Mouse (Mus musculus): ENCODE results near the gene Catsper2. TPM values are rescaled to one million over a fixed set of nuclear protein-coding genes. Genes with fewer than 3 reads are reported as not detected.
"Not testable (repeated sequence)": the region's sequence is repeated elsewhere in the genome, so short reads cannot be mapped to it uniquely, and the experiment has no call there.

The Catsper2 gene
- total RNA-seq, 1 experiment from 2014 or later = 3.2 TPM

DNA sequence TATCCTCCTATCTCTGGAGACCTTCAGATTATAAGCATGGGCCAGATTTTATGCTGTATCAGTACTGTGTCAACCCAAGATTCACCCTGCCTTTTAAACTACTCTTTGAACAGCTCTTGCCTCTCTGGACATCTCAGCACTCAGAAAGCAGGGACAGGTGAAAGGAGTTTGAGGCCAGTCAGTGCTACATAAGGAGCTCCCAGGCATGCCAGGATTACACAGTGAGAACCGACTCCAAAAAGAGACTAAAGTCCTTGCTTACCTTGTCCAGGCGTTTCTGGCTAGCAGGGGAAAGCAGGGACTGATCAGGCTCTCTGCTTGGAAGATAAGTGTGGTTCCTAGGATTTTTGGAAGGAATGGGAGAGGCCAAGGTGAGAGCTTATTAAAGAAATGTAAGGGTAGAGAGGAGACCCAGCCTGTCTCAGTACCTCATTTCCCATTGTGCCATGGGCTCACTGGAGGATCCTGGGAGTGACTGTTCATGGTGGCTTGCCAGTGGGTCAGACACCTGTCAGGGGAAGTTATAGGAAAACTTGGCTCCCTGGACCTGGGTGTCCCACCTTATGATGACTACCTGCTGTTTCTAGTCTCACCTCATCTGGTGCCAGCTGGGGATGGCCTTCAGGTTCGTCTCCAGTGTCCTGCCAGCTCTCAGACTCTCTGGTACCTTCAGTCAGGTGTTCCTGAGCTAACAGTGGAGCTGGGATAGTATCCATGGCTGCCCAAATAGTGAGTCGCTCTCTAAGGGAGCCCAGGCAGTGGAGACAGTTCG lies 27.4 kb upstream of the Catsper2 start:
- ATAC-seq (replicated peaks; ENCODE audit: low read depth, poor library complexity, severe bottlenecking) = no peak

DNA sequence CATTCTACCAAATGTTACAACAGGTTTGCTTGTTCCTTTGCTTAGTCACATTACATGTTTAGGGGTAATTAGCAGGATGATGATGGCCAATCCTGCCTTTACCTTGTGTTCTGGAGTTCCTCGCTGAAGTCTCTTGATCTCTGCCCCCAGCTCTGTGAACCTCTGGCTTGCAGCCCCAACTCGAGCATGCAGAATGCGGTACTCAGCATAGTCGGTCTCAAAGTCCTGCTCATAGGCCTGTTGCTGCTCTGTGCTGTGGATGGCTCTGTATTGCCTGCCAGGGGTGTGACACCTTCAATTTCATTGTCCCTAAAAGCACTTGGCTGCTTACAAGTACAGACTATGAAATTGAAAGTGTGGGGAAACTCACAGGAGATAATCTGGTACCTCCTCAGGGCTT lies 26.2 kb upstream of the Catsper2 start:
- no peak for ATAC-seq (replicated peaks; ENCODE audit: low read depth, poor library complexity, severe bottlenecking)

DNA sequence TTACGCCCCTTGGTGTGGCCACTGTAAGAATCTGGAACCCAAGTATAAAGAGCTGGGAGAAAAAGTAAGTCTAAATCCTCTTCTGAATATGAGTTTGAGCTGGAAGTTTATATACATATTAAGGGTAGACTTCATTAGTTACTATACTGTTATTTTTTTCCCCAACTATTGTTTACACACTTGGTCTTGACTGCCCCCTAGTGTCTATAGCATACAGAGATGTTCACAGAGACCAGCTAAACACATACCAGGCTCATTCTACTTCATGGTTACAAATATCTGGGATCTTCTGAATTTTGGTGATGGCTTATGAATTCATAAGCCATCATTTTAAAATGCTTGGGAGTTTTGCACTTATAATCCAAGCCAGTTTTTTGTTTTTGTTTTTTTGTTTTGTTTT lies 21.3 kb upstream of the Catsper2 start:
- peak; percentile 60; the same call in 1 of the 2 replicates for ATAC-seq (replicated peaks; ENCODE audit: low read depth, poor library complexity, severe bottlenecking)

DNA sequence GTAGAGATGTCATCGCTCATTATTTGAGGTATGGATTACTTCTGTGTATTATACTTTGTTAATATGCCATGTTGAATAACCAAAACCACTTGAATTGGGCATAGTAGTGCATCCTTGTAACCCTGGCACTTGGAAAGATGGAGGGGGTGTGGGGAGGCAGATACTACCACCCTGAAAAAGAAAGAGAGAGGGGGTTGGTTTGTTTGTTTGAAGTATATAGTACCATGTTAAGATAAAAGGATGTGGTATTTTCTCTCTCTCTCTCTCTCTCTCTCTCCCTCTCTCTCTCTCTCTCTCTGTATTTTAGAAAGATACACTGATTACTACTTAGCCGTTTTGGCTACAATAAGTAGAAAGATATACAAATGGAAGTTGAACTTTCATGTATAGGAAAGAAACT lies 12.3 kb upstream of the Catsper2 start:
- ATAC-seq (replicated peaks; ENCODE audit: low read depth, poor library complexity, severe bottlenecking) = no peak

DNA sequence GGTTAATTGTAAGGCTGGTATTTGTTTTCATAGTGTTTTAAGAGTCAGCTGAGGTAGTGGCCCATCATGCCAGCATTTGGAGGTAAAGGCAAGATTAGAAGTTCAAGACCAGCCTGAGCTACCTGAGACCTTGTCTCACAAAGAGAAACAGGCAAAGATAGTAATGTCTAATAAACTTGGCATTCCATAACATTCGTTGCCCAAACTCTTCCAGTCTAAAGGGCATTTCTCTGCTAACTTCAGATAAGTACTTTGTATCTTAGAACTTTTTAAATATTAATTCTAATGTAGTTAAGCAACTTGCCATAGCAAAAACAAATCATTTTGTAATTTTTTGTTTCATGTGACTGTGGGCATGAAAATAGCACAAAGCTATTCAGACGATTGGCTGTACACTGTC lies 9.6 kb upstream of the Catsper2 start:
- ATAC-seq (replicated peaks; ENCODE audit: low read depth, poor library complexity, severe bottlenecking) = no peak

DNA sequence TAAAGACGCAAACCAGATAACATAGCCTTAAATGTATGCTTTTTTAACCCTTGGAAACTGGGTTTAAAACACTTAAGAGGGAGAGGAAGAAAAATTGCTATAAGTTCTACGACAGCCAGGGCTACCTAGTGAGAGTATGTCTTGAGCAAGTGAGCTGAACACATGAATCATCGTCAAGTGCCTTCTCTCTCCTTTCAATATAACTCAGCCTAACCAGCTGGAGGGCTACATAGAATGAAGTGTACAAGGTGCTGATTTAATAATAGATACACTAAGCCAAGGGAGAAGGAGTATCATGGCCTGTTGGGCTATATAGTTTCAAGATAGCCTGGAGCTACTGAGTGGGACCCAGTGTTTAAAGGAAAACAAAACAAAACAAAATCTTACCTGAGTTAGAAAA lies 4.9 kb upstream of the Catsper2 start:
- ATAC-seq (replicated peaks; ENCODE audit: low read depth, poor library complexity, severe bottlenecking) = no peak

DNA sequence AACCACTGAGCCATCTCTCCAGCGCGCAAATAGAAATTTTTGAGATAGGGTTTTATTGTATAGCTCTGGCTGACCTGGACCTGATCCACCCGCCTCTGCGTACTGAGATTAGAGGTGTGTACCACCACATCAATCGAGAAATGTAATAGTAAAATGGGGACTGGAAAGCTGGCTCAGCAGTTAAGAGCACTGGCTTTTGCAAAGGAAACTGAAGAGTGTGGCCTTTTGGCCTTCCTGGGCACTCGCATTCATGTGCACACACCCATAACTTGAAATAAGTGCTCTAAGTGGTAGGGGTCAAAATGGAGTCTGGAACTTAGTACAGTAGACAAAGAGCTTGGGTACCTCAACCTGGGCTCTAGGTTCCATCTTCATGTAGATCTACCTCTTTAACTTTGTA lies 2.8 kb upstream of the Catsper2 start:
- ATAC-seq (replicated peaks; ENCODE audit: low read depth, poor library complexity, severe bottlenecking) = no peak

DNA sequence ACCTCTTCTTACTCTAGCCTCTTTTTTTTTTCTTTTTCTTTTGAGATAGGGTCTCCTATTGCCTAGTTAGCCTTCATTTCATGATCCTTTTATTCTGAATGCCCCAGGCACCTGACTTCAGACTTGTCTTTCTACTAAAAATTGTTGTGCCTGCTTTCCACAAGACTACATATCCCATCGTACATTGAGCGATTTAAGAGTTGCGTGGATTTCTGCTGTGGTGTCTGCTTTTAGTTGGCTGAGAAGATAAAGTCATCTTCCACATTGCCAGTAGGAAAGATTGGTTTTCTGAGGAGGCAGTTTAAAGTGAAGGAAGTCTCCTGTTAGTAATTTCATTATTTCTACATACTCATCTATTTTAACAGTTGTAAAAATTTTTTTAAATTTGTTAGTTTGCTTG lies 2.0 kb upstream of the Catsper2 start:
- no peak for ATAC-seq (replicated peaks; ENCODE audit: low read depth, poor library complexity, severe bottlenecking)

DNA sequence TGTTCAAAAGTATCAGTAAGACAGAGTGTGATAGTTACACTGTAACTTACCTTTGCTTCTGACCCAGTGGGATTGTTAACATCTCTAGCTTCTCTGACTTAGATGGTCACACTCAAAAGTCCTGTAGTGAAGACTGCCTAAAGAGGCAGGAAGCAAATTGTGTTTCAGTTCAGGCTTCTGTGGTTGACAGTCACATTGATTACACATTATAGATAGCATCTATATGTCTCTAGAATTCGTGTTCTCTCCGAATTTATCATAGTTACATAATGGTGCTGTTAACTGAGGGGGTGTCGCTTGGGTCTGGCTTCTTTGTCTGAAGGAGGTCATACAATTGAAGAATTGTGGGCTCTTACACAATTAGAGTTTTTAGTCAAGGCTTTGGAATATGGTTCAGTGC lies 1.5 kb upstream of the Catsper2 start:
- ATAC-seq (replicated peaks; ENCODE audit: low read depth, poor library complexity, severe bottlenecking) = no peak

DNA sequence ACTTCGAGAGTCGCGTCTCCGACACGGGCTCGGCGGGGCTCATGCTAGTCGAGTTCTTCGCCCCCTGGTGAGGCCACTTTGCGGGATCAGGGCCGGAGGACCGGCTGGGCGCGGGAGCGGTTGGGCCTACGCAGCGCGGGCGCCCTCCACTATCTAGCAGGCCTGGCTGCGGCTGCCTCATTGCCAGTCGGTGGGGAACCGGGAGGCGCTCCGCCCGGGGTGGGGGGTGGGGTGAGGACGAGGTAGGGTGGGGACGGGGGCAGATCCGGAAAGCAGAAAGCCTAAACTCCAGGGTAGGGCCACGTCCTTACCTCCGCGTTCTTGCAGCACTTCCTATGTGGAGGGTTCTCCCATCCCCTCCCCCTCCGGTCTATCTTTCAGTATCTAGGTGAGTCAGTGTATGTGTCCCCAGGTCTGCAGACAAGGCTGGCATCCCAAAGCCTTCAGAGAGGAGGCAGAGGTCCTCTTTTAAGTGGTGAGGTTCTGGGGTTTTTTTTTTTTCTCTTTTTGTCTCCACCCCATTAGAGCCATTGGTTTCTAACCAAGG lies 620 bp upstream of the Catsper2 start:
- ATAC-seq (replicated peaks; ENCODE audit: low read depth, poor library complexity, severe bottlenecking) = 0 out of 2 replicates have a peak, but pooled peaks have one; percentile 6

DNA sequence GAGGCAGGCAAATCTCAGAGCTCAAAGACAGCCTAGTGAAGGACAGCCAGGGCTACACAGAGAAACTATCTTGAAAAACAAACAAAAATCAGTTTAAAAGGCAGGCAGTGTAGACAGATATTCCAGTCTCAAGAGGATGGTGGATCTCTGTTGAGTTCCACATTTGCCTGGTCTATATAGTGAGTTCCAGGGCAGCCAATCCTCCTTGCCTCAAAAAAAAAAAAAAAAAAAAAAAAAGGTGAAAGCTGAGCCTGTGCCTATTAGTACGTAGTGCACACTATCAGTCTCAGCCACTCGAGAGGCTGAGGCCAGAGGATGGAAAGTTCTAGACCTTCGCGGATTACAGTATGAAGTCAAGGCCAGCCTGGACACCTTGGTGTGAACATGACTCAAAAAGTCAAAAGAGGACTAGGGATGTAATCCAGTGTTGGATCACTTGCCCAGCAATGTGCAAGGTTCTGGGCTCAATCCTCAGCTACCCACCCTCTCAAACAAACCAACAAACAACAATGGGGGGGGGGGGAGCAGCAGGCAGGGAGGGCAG lies 677 bp downstream of the Catsper2 start:
- ATAC-seq (replicated peaks; ENCODE audit: low read depth, poor library complexity, severe bottlenecking) = peak; percentile 2; the same call in 1 of the 2 replicates

DNA sequence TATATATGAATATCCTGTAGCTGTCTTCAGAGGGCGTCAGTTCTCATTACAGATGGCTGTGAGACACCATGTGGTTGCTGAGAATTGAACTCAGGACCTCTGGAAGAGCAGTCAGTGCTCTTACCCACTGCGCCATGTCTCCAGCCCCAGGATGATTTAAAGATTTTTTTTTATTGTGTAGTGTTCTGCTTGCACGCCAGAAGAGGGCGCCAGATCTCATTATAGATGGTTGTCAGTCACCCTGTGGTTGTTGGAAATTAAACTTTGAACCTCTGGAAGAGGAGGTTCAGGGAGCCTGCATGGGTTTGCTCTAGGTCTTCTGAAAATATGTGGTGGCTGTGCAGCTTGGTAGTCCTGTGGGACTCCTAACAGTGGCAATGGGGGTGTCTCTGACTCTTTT lies 5.4 kb downstream of the Catsper2 start:
- peak; percentile 62 for ATAC-seq (replicated peaks; ENCODE audit: low read depth, poor library complexity, severe bottlenecking)

DNA sequence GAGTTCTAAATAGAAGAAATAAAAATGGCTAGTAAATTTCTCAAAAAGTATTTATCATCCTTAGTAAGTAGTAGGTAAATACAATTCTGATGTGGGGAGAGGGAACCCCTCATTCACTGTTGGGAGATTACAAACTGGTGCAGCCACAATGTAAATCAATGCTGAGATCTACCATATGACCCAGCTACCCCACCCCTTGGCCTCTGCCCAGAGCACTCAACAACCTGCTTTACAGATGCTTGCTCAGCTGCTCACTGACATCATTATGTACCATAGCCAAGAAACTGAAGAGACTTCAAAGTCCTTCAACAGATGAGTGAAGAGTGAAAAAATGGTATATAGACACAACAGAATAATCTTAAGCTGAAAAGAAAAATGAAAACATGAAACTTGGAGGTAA lies 10.3 kb downstream of the Catsper2 start:
- ATAC-seq (replicated peaks; ENCODE audit: low read depth, poor library complexity, severe bottlenecking) = no peak

DNA sequence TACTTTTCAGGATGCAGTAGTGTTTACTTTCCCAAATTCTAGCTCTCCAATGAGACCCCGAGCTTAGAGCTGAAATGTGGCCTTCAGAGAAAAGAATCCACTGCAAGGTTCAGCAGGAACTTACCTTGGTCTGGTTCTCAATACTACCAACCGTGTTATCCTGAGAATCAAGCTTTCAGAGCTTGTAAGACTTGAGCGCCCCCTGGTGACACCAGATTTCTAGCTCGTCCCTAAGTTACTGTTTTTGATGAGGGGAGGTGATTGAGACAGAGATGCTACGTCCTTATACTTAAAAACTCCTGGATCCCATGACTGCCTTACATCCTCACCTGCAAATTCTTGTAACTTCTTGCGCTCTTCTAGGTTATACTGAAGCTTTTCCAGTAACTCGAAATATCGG lies 17.0 kb downstream of the Catsper2 start:
- ATAC-seq (replicated peaks; ENCODE audit: low read depth, poor library complexity, severe bottlenecking) = peak; percentile 73; the same call in 1 of the 2 replicates

DNA sequence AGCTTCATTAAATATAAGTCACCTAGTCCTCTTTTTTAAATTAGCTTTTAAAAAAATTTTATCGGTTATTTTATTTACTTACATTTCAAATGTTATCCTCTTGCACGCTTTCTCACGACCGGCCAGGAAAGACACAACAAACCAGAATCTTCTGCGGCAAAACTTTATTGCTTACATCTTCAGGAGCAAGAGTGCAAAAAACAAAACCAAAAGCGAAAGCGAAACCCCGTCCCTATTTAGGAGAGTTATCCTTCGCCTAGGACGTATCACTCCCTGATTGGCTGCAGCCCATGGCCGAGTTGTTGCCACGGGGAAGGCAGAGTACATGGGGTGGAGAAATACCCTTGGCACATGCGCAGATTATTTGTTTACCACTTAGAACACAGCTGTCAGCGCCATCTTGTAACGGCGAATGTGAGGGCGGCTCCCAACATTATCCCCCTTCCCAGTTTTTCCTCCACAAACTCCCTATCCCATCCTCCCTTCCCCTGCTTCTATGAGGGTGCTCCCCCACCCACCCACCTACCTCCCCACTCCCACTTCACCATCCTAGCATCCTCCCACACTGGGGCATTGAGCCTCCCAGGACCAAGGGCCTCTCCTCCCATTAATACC lies 26.5 kb downstream of the Catsper2 start, which contains the start of gene Strc:
TSS of gene Strc (minus strand) at position 208 of the 615 bp plus-strand sequence.
- not testable (repeated sequence) for ATAC-seq (replicated peaks; ENCODE audit: low read depth, poor library complexity, severe bottlenecking)

DNA sequence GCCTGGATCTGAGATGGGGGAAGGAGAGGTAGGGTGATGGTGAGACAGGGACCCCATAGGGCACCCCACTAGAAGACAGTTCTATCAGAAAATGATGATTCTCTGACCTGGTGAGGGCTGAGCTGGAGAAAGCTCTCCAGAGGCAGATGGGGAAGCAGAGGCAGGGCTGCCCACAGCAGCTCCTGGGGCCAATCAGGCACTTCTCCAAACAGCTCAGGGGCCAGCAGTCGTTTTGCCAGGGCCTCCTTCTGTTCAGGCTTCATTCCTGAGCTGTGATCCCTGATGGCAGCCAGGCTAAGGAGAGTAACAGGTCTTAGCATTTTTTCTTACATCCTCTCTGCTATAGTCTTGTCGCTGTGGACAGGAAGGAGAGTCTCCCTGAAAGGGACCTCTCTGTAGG lies 38.8 kb downstream of the Catsper2 start:
- no peak for ATAC-seq (replicated peaks; ENCODE audit: low read depth, poor library complexity, severe bottlenecking)

DNA sequence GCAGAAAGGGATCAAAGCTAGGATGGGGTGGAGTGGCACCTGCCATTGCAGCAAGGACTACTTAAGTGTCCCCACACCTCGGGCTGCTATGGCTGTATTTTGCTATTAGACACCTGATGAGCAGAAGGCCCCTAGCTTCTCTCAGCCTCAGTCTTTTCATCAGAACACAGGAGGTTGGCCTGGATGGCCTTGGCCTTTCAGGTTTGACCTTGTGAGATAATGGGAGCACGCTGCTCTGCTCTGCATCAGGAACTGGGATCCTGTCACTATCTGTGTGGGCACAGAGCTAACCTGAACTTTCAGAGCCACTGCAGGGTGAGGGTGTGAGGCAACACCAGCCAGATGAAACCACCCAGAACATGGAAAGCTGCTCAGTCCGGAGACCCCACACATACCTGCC lies 41.3 kb downstream of the Catsper2 start:
- ATAC-seq (replicated peaks; ENCODE audit: low read depth, poor library complexity, severe bottlenecking) = no peak

DNA sequence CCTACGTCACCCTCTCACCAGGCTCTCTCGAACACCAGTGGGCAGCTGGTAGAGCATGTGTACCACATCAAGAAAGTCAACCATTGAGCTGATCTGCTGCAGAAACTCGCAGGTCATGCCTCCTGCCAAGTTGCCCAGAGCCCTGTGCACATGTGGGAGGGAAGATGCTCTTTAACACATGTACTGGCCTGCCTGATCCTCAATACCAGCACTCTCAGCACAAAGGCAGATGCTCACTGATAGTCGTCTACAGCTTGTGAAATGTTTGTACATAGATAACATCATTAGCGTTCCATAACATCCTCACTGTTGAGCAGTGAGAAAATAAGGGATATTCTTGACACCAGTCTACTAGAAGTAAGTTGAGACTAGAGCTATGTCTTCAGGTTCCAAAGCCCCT lies 42.7 kb downstream of the Catsper2 start:
- ATAC-seq (replicated peaks; ENCODE audit: low read depth, poor library complexity, severe bottlenecking) = no peak

DNA sequence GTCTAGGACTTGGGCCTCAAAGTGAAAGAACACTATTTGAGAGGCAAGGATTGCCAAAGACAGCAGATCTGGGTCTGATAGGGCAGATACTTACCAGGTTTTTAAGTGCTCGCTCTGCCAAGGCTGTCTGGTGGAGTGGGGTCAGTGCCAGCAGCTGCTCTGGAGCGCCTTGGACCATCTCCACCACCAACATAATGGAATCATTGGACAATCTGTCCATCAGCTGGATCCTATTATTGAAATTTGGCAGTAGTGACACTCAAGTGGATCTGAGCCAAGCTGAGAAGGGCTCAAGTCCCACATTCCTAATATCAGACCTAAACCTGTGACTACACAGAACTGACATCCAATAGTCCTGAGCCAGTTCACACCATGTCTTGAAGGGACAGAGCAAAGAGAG lies 44.8 kb downstream of the Catsper2 start:
- ATAC-seq (replicated peaks; ENCODE audit: low read depth, poor library complexity, severe bottlenecking) = no peak

DNA sequence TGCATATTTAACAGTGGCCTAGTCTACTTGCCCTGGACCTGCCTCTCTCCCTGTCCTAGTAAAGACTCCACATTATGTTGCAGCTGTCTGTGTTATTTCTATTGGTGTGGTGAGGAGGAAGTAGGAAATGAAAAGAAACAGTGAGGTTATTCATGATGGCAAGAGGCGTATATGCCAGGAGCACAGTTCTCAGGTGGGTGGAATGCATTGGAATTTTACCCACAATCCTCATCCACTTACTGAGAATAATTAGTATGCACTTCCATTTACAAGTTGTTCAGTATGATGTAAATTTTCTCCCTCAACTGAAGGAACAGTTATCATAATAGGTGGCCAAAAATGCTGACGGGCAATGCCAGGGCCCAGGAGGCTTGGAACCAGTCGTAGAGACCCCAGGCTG lies 49.9 kb downstream of the Catsper2 start:
- no peak for ATAC-seq (replicated peaks; ENCODE audit: low read depth, poor library complexity, severe bottlenecking)

DNA sequence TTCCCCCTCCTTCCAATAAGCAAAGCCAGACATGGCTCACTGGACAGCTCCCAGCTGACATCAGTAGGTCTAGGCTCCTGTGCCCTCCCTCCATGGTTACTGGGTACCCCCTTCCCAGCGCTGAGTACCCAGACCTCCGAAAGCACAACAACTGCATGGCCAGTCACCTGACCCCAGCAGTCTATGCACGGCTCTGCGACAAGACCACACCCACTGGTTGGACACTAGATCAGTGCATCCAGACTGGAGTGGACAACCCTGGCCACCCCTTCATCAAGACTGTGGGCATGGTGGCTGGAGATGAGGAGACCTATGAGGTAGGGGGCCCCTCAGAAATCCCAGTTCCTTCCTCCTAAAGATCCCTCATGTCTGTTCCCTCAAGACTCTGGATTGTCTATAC lies 54.1 kb downstream of the Catsper2 start:
- no peak for ATAC-seq (replicated peaks; ENCODE audit: low read depth, poor library complexity, severe bottlenecking)
